Mouse (Mus musculus) limb, embryonic 13.5 days (tissue): ENCODE results near the gene Fars2. TPM values are rescaled to one million over a fixed set of nuclear protein-coding genes. Genes with fewer than 3 reads are reported as not detected.

Experiments
- ATAC-seq: fragments of 200-750 bp; cut with Nextera tagmentation; 2 replicates; pipeline ENCODE4 v1.8.0; 2017; ENCODE audit warnings: low read depth, moderate number of reproducible peaks, moderate TSS enrichment; ENCODE audit not compliant: low FRiP score
- H3K27ac ChIP-seq: fragments of 300-500 bp; sonication (generic); 2 replicates; pipeline ENCODE4 v1.5.1; 2015; ENCODE audit warnings: inconsistent platforms, mild to moderate bottlenecking, moderate library complexity
- H3K27me3 ChIP-seq: fragments of 300-500 bp; sonication (generic); 2 replicates; pipeline ENCODE4 v1.6.1; 2015; ENCODE audit warnings: mild to moderate bottlenecking, inconsistent platforms
- H3K36me3 ChIP-seq: fragments of 300-500 bp; sonication (generic); 2 replicates; pipeline ENCODE4 v1.6.1; 2015; ENCODE audit warnings: inconsistent platforms, mild to moderate bottlenecking, moderate library complexity
- H3K4me1 ChIP-seq: fragments of 300-500 bp; sonication (generic); 2 replicates; pipeline ENCODE4 v1.6.1; 2015; ENCODE audit warnings: inconsistent platforms
- H3K4me2 ChIP-seq: fragments of 300-500 bp; sonication (generic); replicated peaks from 2 replicates; pipeline ENCODE4 v1.6.1; 2015; ENCODE audit warnings: inconsistent platforms, mild to moderate bottlenecking, moderate library complexity
- H3K4me3 ChIP-seq: fragments of 300-500 bp; sonication (generic); 2 replicates; pipeline ENCODE4 v1.5.1; 2015; ENCODE audit warnings: moderate library complexity, mild to moderate bottlenecking, inconsistent platforms
- H3K9ac ChIP-seq: fragments of 300-500 bp; sonication (generic); 2 replicates; pipeline ENCODE4 v1.6.1; 2015; ENCODE audit warnings: mild to moderate bottlenecking, inconsistent platforms
- H3K9me3 ChIP-seq: fragments of 300-500 bp; sonication (generic); 2 replicates; pipeline ENCODE4 v1.6.1; 2016; ENCODE audit warnings: inconsistent platforms
- WGBS: fragments of 180-500 bp; shearing (Covaris S2); methylation state at CpG from one replicate; pipeline ENCODE4 v1.1.7; 2015; 5-methylcytosine and 5-hydroxymethylcytosine counted together
- polyA plus RNA-seq: library from polyadenylated mRNA; unstranded; fragments of >200 nt; fragmentation: Nextera tagmentation; extraction: Ambion mirVana; gene quantifications from 2 replicates; pipeline ENCODE4 v1.2.1, GENCODE M21; 2015

Fars2 gene
- polyA plus RNA-seq, 1 experiment from 2014 or later = 35.1 TPM

GRCm38 (mm10) chr13:36111331-36111730 is 5.9 kb upstream of the Fars2 start:
- no peak for ATAC-seq
- no peaks in the 10 kb centered on the region for H3K9me3 ChIP-seq
- 85% methylated on average over 2 of the region's 2 CpGs for WGBS

DNA sequence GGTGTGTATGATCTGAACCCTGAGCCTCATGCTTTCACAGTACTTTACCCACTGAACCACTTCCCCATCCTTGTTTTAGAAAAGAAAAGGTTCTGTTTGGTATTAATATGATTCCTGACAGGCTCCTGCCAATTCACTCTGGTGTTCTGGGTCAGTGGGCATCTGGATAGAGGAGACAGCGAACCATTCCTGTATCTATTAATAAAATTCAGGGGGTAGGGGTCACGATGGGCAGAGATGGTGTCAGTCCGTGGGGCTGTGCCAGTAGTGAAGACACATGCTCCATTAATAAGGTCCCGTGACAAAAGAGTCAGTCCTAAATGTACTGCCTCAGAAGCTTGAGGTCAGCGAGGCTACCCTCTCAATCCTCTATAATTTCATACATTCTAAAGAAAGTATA is 4.0 kb upstream of the Fars2 start:
- ATAC-seq = no peak
- H3K9ac ChIP-seq = no peak overlapping the region
- no peaks in the 10 kb centered on the region for H3K9me3 ChIP-seq
- H3K27me3 ChIP-seq = no peaks in the 10 kb centered on the region
- WGBS = 89% methylated on average over 5 of the region's 5 CpGs
- H3K36me3 ChIP-seq = no peaks in the 10 kb centered on the region
- no peak overlapping the region for H3K4me2 ChIP-seq
- no peak overlapping the region for H3K4me3 ChIP-seq
- no peak overlapping the region for H3K27ac ChIP-seq
- H3K4me1 ChIP-seq = peaks cover 9% of the 10 kb centered on the region

More at GRCm38 (mm10) chr13:36111331-36111730, 5.9 kb upstream of the Fars2 start:
- Histone ChIP-seq H3K9ac (no peak overlapping the region), H3K4me2 (no peak overlapping the region), H3K4me1 (peaks cover 5% of the 10 kb centered on the region), H3K27ac (no peak overlapping the region), H3K36me3 (no peaks in the 10 kb centered on the region), H3K4me3 (no peak overlapping the region), H3K27me3 (no peaks in the 10 kb centered on the region)

GRCm38 (mm10) chr13:36116520-36117142 is 581 bp upstream of the Fars2 start:
- H3K9ac ChIP-seq = peak overlapping the region; percentile 73
- 7% methylated on average over 21 of the region's 21 CpGs for WGBS
- H3K27me3 ChIP-seq = no peaks in the 10 kb centered on the region
- no peak overlapping the region for H3K27ac ChIP-seq
- peak overlapping the region; percentile 70 for H3K4me3 ChIP-seq
- no peaks in the 10 kb centered on the region for H3K36me3 ChIP-seq
- H3K9me3 ChIP-seq = no peaks in the 10 kb centered on the region
- peaks cover 12% of the 10 kb centered on the region for H3K4me1 ChIP-seq
- peak overlapping the region; percentile 90 for H3K4me2 ChIP-seq
- ATAC-seq = peak; percentile 17; the same call in 1 of the 2 replicates

- Histone ChIP-seq H3K4me2 (no peak overlapping the region), H3K4me3 (no peak overlapping the region), H3K27me3 (no peaks in the 10 kb centered on the region), H3K36me3 (no peaks in the 10 kb centered on the region), H3K27ac (no peak overlapping the region), H3K9me3 (no peaks in the 10 kb centered on the region), H3K9ac (no peak overlapping the region), H3K4me1 (peaks cover 12% of the 10 kb centered on the region)
- ATAC-seq = no peak
- 70% methylated on average over 4 of the region's 4 CpGs for WGBS
Observed at GRCm38 (mm10) chr13:36119684-36120083, 2.5 kb downstream of the Fars2 start.

GRCm38 (mm10) chr13:36120606-36121005 is 3.4 kb downstream of the Fars2 start:
- no peak for ATAC-seq
- H3K4me3 ChIP-seq = no peak overlapping the region
- H3K9ac ChIP-seq = no peak overlapping the region
- H3K4me2 ChIP-seq = no peak overlapping the region
- H3K27ac ChIP-seq = no peak overlapping the region
- H3K4me1 ChIP-seq = peaks cover 12% of the 10 kb centered on the region
- no peaks in the 10 kb centered on the region for H3K9me3 ChIP-seq
- no peaks in the 10 kb centered on the region for H3K36me3 ChIP-seq
- no peaks in the 10 kb centered on the region for H3K27me3 ChIP-seq

GRCm38 (mm10) chr13:36129360-36130054 is 12.3 kb downstream of the Fars2 start:
- no peaks in the 10 kb centered on the region for H3K27me3 ChIP-seq
- H3K36me3 ChIP-seq = peaks cover 3% of the 10 kb centered on the region; the same call in 1 of the 2 replicates
- no peaks in the 10 kb centered on the region for H3K9me3 ChIP-seq
- 82% methylated on average over 2 of the region's 2 CpGs for WGBS
- H3K9ac ChIP-seq = no peak overlapping the region
- no peaks in the 10 kb centered on the region for H3K4me1 ChIP-seq
- no peak overlapping the region for H3K27ac ChIP-seq
- no peak overlapping the region for H3K4me2 ChIP-seq
- H3K4me3 ChIP-seq = no peak overlapping the region
- ATAC-seq = no peak

DNA sequence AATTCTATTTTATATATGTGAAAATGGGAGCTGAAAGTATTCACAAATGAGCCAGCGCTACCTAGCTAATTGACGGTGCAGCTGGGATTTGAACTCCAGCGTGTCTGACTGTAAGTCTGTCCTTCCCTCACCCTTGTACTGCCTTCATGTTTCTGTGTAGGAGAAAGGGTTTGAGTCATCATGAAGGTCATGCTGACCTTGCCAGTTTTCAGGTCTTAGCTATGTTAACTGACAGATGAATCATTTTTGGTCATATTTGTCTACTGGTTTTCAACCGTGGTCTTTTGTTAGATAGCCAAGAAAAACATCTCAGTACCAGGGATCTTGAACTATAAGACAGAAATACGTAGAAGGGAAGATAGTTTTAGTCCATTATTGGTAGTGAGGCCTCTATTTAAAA is 14.2 kb downstream of the Fars2 start:
- Histone ChIP-seq H3K4me2 (no peak overlapping the region), H3K36me3 (peaks cover 3% of the 10 kb centered on the region; the same call in 1 of the 2 replicates), H3K9me3 (no peaks in the 10 kb centered on the region), H3K4me1 (no peaks in the 10 kb centered on the region), H3K9ac (no peak overlapping the region), H3K27me3 (no peaks in the 10 kb centered on the region), H3K4me3 (no peak overlapping the region), H3K27ac (no peak overlapping the region)
- ATAC-seq = no peak
- 89% methylated on average over 5 of the region's 5 CpGs for WGBS

- no peaks in the 10 kb centered on the region for H3K4me1 ChIP-seq
- H3K9me3 ChIP-seq = no peaks in the 10 kb centered on the region
- ATAC-seq = no peak
- H3K4me2 ChIP-seq = no peak overlapping the region
- no peak overlapping the region for H3K27ac ChIP-seq
- WGBS = 87% methylated on average over 4 of the region's 5 CpGs
- H3K36me3 ChIP-seq = peaks cover 3% of the 10 kb centered on the region; the same call in 1 of the 2 replicates
- H3K27me3 ChIP-seq = no peaks in the 10 kb centered on the region
- no peak overlapping the region for H3K9ac ChIP-seq
- H3K4me3 ChIP-seq = no peak overlapping the region
Observed at GRCm38 (mm10) chr13:36131992-36132649, 14.9 kb downstream of the Fars2 start.

GRCm38 (mm10) chr13:36139703-36140102 is 22.5 kb downstream of the Fars2 start:
- Histone ChIP-seq H3K9me3 (no peaks in the 10 kb centered on the region), H3K4me2 (no peak overlapping the region), H3K27ac (no peak overlapping the region), H3K4me3 (no peak overlapping the region), H3K36me3 (no peaks in the 10 kb centered on the region), H3K27me3 (no peaks in the 10 kb centered on the region), H3K9ac (no peak overlapping the region), H3K4me1 (peaks cover 12% of the 10 kb centered on the region)
- 73% methylated on average over 5 of the region's 5 CpGs for WGBS
- no peak for ATAC-seq

DNA sequence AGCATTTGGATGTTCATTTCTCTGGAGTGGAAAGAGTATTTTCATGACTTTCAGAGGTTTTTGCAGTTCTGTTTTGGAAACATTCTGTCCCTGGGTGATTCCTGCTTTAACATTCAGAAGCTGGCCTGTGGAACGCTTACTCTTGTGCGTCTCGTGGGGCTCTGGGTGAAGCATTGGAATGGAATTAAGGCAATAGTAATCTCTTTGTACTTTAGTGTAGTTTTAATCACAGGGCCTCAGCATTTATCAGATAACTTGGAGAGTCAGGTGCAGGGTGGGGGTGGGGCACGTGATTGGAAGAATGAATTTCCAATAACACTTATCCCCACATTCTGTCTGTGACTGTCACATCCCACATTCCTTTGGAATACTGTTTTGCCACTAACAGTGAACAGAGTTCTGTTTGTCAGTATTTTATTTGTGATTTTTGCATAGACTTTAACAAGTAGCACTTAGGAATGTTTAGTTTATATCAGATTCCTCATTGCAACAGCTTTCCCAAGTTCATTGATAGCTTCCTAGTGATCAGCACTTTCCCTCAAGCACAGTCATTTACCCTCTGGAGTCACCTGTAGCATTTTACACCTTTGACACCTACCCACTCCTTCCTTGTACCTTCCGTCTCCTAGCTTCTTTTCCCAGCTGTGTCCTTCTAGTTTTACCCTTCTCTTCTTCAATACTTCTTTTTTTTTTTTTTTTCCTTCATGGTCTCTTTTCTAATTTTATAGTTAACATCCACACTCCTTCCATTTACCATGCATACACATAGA is 23.2 kb downstream of the Fars2 start:
- Histone ChIP-seq H3K9ac (no peak overlapping the region), H3K27ac (no peak overlapping the region; the same call in 1 of the 2 replicates), H3K9me3 (no peaks in the 10 kb centered on the region), H3K4me2 (no peak overlapping the region), H3K4me1 (peaks cover 12% of the 10 kb centered on the region), H3K36me3 (no peaks in the 10 kb centered on the region), H3K4me3 (no peak overlapping the region), H3K27me3 (no peaks in the 10 kb centered on the region)
- 78% methylated on average over 5 of the region's 5 CpGs for whole genome bisulfite sequencing
- ATAC-seq = no peak

DNA sequence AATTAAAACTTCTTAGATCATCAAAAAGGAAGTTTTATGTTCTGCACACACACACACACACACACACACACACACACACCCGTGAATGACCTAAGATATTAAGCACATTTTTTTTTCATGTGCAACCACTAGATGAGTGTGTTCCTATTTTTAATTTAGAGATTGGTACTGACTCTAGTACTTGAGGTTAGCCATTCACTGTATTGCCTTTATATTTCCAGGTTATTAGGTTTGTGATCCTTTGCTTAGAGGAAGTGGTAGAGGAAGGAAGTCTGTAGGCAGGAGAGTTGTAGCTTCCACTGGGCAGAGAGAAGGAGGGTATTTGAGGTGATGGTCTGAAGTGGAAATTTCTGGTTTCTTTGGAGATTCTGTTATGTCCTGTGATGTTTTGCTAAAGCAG is 28.4 kb downstream of the Fars2 start:
- H3K9ac ChIP-seq = no peak overlapping the region
- no peak overlapping the region for H3K4me2 ChIP-seq
- 70% methylated on average over 1 of the region's 1 CpGs for WGBS
- no peak overlapping the region for H3K4me3 ChIP-seq
- H3K36me3 ChIP-seq = no peaks in the 10 kb centered on the region
- no peak for ATAC-seq
- no peaks in the 10 kb centered on the region for H3K27me3 ChIP-seq
- H3K4me1 ChIP-seq = no peaks in the 10 kb centered on the region
- H3K9me3 ChIP-seq = no peaks in the 10 kb centered on the region
- H3K27ac ChIP-seq = no peak overlapping the region
